Mouse (Mus musculus) CH12F3 (cell line): Measurements from ENCODE around the gene Sec61a1.

Experiments
- in situ Hi-C: fragments of 300-500 bp; cut with MboI; formaldehyde crosslinking; loops from 2 replicates; pipeline ENCODE4 v1.14.3; 2020; ENCODE audit warnings: low sequenced_read_pairs

Sec61a1 gene

DNA sequence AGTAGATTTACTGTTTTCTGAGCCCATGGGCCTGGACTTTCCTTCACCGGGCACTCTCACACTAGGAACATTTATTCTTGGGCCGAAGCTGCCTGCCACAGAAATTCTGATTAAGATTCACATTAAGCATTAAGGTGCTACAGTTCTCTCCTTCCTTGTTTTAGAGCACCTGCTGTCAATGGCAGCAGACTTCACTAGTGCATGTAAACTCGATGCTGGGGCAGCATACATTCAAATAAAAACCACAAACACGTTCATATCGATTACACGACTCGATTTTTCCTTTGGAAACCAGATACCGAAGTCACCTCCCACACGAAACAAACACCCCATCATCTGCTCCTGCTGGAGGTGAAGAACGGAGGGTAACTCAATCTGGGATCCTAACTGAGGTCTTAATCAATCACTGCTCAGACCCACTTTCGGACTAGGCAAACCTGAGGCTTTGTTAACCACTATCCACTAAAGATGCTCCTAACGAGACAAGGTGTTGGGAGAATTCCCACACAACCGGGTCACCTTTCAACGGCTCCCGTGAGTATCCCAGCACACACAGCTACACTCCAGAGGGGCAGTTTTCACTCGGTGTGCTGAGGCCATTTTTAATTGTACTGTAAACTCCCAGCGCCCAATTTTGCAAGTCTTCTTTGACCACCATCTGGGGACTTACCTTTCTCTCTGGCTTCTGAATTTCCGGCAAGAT lies 853 bp downstream of the Sec61a1 start:
- in situ Hi-C loops, result no loop called here

GRCm38 (mm10) chr6:88516667-88517066 lies 2.0 kb downstream of the Sec61a1 start:
- in situ Hi-C loops, result no loop called here

GRCm38 (mm10) chr6:88515971-88516370 lies 2.7 kb downstream of the Sec61a1 start:
- in situ Hi-C loops, result no loop called here

DNA sequence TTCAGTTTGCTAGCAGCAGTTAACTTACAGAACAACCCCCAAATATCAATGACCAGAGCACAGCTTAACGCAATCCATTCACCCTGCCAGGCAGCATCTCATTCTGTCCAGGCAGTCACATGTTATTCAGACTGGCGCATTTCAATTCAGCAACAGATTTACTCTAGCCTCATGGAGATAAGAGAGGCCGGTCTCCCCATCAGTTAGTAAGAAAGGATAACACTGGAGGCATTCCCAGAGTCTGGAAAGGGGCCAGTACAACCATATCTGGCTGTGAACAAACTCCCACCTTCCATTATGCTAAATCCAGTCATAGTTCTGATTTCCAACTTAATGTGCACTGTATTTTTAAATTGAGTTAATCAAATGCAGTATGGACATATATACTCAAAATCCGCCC lies 4.2 kb downstream of the Sec61a1 start:
- in situ Hi-C loops, result no loop called here

DNA sequence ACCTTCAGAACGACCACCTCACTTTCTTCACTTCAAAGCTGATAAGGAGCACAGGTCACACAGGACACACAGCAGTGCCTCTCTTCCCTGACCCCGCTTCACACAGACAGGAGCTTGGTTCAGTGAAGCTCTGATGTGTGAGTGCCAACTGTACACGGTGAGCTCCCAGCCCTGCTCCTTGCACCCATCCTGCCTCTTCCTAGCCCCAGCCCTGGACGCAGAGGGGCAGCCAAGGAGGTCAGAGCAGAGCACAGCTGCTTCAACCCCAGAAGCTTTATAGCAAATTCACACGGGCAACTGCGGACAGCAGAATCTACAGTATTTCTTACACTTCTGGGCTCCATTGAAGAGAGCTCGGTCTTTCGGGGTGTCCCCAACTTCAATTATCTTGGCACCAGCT lies 4.7 kb downstream of the Sec61a1 start:
- in situ Hi-C loops, result no loop called here

DNA sequence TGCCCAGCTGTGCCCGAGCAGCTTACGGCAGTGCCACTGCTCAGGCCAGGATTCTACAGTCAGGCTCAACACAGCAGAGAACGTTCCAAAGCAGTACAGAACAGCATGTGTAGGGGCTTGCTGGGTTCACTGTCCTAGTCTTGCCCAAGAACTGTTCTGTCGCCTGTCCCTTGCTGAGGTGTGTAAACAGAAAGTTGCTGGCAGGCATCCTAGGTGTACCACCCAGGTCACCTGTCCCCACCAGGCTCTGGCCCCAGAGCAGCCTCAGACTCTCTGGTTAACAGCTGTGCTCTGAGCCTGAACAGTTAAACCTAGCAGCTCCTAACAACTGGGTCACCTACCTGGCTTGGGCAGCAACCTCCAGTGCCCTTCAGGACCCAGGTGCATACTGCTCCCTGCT lies 15.7 kb downstream of the Sec61a1 start:
- in situ Hi-C loops, result no loop called here

GRCm38 (mm10) chr6:88502030-88502970 lies 16.4 kb downstream of the Sec61a1 start:
- in situ Hi-C loops, result no loop called here

GRCm38 (mm10) chr6:88500405-88500767 lies 18.3 kb downstream of the Sec61a1 start:
- in situ Hi-C loops, result no loop called here

DNA sequence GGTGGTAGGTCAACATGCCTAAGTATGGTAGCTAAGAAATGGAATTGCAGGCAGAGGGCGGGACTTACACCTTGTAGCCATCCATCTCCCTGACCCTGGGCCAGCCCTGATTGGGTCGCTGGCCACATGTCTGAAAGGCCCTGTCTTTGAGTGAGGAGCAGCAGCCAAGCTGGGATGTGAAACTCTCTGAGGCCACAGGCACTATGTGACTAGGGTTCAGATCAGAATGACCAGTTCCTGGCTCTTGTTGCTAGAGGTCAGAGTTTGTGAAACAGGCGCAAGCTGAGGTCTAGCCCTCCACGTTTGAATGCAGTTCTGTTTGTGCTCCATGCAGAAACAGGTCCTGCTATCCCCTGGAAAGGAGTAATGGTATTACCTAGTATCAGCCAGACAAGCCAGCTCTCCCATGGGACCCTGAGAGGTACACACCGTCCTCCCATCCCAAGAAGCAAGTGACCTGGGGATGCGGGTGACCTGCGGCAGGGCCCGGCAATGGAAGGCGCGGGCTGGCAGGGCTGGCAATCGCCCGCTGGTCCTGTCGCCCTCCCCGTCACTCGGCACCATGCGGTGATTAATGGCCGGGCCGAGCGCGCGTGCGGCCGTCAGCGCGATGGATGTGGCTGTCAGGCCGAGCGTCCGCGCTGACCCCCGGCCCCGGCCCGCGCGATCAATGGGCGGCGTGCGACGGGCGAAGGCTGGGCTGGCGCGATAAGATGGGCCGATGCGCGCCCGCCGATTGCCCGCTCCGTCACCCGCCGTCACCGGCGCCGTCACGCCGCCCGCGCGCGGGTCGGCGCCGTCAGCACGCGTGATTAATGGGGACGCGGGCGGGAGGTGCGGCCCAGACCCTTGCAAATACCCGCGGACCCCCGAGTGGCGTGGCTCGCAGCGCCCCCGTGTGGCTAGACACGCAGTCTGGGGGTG lies 19.0 kb downstream of the Sec61a1 start:
- in situ Hi-C loops, result no loop called here

GRCm38 (mm10) chr6:88493712-88494111 lies 25.0 kb downstream of the Sec61a1 start:
- in situ Hi-C loops, result no loop called here

- in situ Hi-C loops, result no loop called here
Observed at GRCm38 (mm10) chr6:88490629-88491354, 27.9 kb downstream of the Sec61a1 start.

DNA sequence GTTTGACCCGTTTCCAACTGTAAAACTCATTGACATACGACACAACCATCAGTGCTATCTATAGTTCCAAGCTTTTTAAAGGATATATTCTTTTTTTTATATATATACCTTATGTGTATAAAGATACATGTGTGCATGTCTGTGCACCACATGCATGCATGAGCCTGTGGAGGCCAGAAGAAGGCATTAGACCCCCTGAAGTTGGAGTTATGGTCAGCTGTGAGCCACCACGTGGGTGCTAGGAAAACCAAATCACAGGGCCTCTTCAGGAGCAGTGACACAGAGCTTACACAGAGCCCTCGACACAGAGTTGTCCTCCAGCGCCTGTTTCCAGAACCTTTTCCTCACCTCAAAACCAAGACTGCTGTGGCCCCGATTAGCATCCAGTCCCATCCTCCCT lies 28.9 kb downstream of the Sec61a1 start:
- in situ Hi-C loops, result no loop called here

DNA sequence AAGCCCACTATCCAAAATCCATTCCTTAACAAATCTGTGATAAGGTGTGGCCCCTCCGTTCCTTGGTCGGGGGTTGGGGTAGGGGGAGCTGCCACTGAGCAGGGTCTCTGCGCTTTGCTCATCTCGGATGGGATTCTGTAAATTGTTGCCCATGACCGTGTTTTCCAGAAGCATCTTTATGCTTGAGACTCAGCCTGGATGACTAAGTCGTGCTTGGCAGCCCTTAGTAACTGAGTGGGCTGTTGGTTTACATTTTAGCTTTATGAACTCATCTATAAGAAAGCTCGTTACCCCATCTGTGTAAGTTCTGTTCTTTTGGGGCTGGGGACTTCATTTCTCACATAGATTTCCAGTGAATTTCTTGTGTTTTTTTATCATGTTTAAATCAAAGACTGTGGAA lies 29.7 kb downstream of the Sec61a1 start:
- in situ Hi-C loops, result no loop called here

GRCm38 (mm10) chr6:88486893-88487292 lies 31.8 kb downstream of the Sec61a1 start:
- in situ Hi-C loops, result no loop called here

DNA sequence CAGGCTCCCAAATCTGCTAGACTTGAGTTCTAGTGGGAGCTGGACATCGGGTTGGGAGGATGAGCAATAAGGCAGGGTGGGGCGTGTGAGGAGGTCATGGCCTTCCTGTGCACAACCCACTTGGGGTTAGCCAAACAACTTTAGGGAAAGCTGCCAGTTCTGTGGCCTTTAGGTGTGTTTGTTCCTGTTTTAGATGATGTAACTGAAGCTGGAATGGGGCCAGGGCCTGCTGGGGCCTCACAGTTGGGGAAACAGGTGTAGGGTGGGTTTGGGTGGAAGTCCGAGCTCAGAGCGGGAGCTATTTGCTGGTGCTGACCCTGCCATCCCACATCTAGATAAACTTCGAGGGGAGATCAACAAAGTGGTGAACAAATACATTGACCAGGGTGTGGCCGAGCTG lies 33.3 kb downstream of the Sec61a1 start:
- in situ Hi-C loops, result no loop called here

GRCm38 (mm10) chr6:88483913-88484312 lies 34.8 kb downstream of the Sec61a1 start:
- in situ Hi-C loops, result no loop called here

- in situ Hi-C loops, result no loop called here
Observed at GRCm38 (mm10) chr6:88483111-88483510, 35.6 kb downstream of the Sec61a1 start.

- in situ Hi-C loops, result no loop called here
Observed at GRCm38 (mm10) chr6:88480421-88480820, 38.3 kb downstream of the Sec61a1 start.

DNA sequence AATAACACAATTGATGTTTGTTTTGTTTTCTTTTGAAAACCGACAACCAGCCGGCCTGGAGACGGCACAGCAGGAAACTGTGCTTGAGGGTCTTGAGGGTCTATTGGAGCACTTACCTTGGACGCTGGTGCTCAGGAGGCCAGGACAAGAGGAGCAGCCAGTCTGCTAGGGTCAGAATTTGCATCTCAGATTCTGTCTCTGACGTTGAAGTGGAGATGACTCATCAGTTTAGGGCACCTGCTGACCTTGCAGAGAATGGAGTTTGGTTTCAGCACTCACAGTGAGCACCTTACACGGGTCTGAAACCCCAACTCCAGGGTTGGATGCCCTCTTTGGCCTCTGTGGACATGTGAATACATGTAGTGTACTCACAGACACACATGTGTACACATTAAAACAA lies 48.8 kb downstream of the Sec61a1 start:
- in situ Hi-C loops, result no loop called here

DNA sequence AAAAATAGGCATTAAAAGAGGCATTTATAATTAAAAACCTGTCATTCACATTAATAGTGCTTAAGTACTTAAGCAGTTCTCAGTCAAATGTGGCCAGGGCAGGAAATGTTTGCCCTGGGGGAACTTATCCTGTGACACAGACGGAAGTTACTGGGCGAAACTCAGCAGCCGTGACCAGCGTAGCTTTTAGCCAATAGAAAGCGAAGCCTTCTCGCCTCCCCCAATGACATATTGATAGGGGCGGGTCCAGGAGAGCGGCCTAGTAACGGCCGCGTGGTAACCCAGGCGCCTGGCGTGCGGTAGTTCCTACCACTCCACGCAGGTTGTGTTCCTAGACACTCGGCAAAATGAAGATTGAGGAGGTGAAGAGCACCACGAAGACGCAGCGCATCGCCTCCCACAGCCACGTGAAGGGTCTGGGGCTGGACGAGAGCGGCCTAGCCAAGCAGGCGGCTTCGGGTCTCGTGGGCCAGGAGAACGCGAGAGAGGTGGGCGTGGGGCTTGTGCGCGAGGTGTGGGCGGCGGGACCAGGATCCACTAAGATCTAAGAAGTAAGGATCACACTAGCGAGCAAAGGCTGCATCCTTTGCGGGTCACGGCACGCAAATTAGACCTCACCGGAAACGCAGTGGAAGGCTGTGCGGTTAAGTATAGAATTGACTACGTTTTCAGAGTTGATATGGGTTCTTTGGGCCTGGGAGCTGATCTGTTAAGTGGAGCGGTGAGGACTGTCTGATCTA lies 53.4 kb downstream of the Sec61a1 start, which contains the start of gene Ruvbl1:
Gene Ruvbl1, plus strand, starts transcription at position 229 of the 740 bp plus-strand sequence.
- in situ Hi-C loops, result no loop called here
